Mouse (Mus musculus): ENCODE results near the gene 1700034J05Rik. TPM values are rescaled to one million over a fixed set of nuclear protein-coding genes. Genes with fewer than 3 reads are reported as not detected.
A peak's percentile ranks its signal among the peaks of the same experiment; 100 is the strongest.

1700034J05Rik gene
- total RNA-seq, 2 experiments from 2014 or later = not detected

DNA sequence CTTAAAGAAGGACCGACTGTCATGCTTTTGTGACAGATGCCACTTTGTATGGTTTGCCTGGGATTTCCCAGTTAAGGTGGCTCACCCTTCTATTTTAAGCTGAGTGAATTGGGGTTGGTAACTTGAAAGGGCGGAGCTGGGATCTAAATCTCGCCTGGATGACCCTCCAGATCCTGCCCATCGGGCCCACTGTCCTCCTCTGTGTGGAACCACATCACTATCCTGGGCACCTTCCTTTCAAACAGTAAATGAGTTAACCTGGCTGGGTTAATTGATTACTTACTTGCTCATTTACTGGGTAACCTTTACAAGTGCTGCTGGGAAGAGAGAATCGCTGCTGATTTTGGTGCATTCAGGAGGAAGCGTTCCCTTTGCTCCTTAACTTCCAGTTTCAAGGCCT is 35.9 kb downstream of the 1700034J05Rik start:
- no peak for DNase-seq

DNA sequence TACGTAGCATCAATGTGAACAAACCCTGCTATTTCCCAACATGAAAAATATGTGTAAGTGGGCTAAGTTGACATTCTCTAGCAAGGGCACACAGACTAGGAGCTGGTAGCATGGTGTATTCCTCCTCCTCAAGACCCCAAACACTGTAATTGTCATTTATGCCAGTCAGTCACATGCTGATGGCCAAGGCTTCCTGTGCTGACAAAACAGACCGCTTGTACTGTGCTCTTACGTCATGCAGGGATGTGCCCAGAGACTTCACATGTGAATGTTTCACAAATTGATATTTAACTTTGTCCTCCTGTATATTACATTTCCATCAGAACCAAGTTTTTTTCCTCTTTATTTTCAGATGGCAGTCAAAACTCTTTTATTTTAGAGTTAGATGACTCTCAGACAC is 36.8 kb downstream of the 1700034J05Rik start:
- DNase-seq = peak in 1 of 2 experiments; percentile 9

DNA sequence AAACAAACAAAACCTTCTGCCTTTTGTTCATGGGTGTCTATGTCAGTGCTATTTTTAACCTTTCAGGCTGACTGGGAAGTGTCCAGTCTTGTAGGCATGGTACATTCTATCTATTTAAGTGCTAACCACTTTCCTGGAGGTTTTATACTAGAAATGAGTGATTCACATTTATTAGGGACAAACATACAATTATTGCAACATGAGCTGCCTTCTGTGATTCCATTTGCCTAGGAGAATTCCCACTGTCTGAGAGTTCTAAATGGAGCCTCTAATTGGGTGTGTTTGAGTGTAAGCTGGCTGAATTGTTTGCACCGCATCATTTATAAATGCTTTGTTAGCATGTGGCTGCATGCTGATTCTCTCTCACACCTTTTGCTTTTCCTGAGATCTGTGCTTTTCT is 38.4 kb downstream of the 1700034J05Rik start:
- DNase-seq = no peak

DNA sequence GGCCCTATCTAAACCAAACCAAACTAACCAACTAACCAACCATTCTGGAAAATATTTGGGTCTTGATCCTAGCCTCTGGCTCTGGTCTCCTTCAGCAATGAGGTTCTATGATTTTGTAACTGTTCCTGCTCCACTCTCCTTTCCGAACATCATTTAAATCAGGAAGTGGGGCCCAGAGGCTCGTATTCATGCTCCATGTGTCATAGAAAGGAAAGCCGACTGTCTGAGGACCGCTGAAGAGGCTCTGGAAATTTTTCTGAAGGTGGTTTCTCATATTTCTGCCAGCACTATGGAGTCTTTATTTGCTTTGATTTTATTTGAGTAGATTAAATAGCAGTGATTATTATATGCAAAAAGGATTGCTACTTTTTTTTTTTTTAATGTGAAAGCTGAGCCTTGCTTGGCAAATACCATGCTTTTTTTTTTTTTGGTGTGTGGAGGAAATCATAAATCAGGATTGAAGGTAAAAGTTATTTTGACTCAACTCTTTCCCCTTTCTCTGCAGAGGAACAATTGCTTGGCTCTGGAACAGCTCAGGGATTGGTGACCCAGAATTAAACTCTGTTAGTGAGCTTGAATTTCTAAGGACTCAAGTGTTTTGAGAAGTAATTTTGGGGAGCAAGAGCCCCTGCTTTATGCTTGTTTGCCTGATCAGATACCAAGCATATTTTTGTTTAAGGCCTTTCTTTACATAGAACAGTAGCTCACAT is 40.6 kb downstream of the 1700034J05Rik start:
- DNase-seq = no peak

- peak; percentile 55 to 66 for DNase-seq
Observed at GRCm38 (mm10) chr6:146912835-146913488, 41.3 kb downstream of the 1700034J05Rik start.

DNA sequence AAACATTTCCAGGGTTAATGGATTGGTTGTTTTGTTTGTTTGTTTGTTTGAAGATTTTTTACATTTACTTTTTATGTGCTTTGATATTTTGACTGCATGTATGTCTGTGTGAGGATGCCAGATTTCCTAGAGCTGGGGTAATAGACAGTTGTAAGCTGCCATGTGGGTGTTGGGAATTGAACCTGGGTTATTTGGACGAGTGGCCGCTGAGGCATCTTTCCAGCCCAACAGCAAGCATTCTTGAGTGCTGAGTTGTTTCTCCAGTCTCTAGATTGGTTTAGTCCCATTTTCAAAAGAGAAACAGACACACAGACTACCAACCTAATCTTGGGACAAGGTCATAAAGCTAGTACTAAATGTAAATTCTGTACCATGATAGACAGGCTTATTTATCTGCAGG is 43.4 kb downstream of the 1700034J05Rik start:
- no peak for DNase-seq

GRCm38 (mm10) chr6:146909725-146910489 is 44.3 kb downstream of the 1700034J05Rik start:
- peak in 1 of 2 experiments; percentile 36 for DNase-seq

- DNase-seq = no peak
Observed at GRCm38 (mm10) chr6:146908801-146909200, 45.4 kb downstream of the 1700034J05Rik start.

- no peak for DNase-seq
Observed at GRCm38 (mm10) chr6:146907795-146908190, 46.4 kb downstream of the 1700034J05Rik start.

- no peak for DNase-seq
Observed at GRCm38 (mm10) chr6:146907061-146907794, 47.0 kb downstream of the 1700034J05Rik start.

DNA sequence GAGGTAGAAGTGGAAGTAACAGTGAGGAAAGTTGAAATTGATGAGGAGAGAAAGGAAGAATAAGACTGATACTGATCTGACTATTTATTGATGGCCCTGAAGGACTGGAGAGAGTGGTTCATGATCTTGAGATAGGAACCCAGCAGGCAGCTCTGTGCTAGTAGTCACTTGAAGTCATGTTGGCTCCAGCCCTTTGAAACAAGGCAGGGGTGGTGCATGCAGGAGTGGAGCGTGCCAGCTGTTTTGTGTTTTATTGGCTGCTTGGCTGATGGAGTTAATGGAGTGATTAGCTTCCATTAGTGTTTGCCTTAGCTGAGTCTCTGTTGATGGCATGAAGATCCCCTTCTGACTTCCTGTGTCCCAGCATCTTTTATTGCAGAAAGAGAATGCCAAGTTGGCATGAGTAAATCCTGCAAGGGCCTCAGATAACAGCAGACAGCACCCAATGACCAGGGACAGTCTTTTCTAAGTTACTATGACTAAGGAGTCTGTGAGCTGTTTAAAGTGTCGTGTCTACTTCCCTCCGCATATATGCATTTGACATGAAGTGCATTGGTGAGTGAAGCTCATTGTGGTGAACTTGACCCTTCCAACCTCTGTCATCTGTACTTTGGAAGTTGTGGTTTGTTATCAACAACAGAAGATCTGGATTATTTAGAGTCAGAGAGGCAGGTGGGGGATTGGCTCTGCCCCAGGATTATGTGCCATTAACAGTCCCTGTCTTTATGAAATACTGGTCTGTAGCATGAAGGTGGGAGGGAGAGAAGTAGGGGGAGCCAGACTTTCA is 48.0 kb downstream of the 1700034J05Rik start:
- DNase-seq = no peak

DNA sequence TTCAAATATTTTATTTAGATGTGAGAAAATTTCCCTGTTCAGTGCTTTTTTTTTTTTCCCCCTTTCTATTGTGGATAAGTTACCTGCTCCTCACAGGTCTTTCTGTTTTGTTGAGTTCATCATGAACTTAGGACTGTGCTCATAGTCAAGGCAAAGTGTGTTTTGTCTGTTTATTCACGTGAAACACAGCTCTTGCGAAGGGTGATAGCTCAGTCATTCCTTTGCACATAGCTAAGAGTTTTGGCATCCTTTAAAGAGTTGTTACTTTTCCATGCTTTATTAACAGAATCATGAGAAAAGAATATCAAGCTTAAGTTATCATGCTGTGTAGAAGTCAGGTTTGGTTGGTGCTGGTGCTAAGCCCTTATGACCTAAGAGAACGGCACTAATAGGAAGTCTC is 49.5 kb downstream of the 1700034J05Rik start:
- DNase-seq = no peak

GRCm38 (mm10) chr6:146903632-146904031 is 50.6 kb downstream of the 1700034J05Rik start:
- no peak for DNase-seq

GRCm38 (mm10) chr6:146901929-146902328 is 52.3 kb downstream of the 1700034J05Rik start:
- no peak for DNase-seq

Other genes starting within 250 kb of the 1700034J05Rik start
- gene Stk38l, start 229.4 kb downstream of the 1700034J05Rik start, total RNA-seq (2021) = 10 to 100 TPM; 12.8 to 13.7 TPM
- gene Arntl2, start 158.4 kb downstream of the 1700034J05Rik start, total RNA-seq (2021) = 1 to 10 TPM in 1 of 2 experiments, under 1 TPM in 1; 0.50 to 1.3 TPM
- 1 to 10 TPM; 2.2 TPM for gene Smco2, start 104.3 kb downstream of the 1700034J05Rik start, total RNA-seq (2021)
- gene Ppfibp1, start 65.9 kb downstream of the 1700034J05Rik start, total RNA-seq (2021) = 100 to 1,000 TPM; 115 to 130 TPM
- 1 to 10 TPM in 1 of 2 experiments, under 1 TPM in 1; 0.95 to 1.2 TPM for gene Rep15, start 78.2 kb upstream of the 1700034J05Rik start, total RNA-seq (2021)
- 100 to 1,000 TPM; 170 to 189 TPM for gene Mrps35, start 88.3 kb upstream of the 1700034J05Rik start, total RNA-seq (2021)
- gene Mansc4, start 132.6 kb upstream of the 1700034J05Rik start, total RNA-seq (2021) = not detected
- gene Klhl42, start 137.0 kb upstream of the 1700034J05Rik start, total RNA-seq (2021) = 1 to 10 TPM; 4.2 to 5.0 TPM

All from heart, adult 18-20 months (tissue).